Mouse (Mus musculus) gastrocnemius, postnatal 14 days (tissue): ENCODE results near the gene Tubg1. TPM values are rescaled to one million over a fixed set of nuclear protein-coding genes. Genes with fewer than 3 reads are reported as not detected.
"Not testable (repeated sequence)": the region's sequence is repeated elsewhere in the genome, so short reads cannot be mapped to it uniquely, and the experiment has no call there.

Source experiments
- DNase-seq: peaks from one replicate; pipeline ENCODE4 v3.0.0; 2021; ENCODE audit warnings: mixed read lengths
- intact Hi-C: fragments of 180-260 bp; cut with DNase I; formaldehyde crosslinking; loops from one replicate; pipeline ENCODE4 v1.15.1; 2025; ENCODE audit warnings: low total_unique reads
- total RNA-seq, 2 experiments: library from RNA; stranded (reverse); gene quantifications; 2 replicates each; pipeline ENCODE4 v1.2.3; 2021

The Tubg1 gene
- total RNA-seq, 2 experiments from 2014 or later = 26.3 to 31.2 TPM

- peak; percentile 93 for DNase-seq
- intact Hi-C loops = loop anchor here (5.0 kb wide), 1 partner anchor 82 kb away; the partner anchor contains the start of gene Ccr10
Measured at GRCm38 (mm10) chr11:101095314-101096024, 24.3 kb upstream of the Tubg1 start, which contains the start of gene Psmc3ip. TSS of gene Psmc3ip (minus strand) at chr11:101095436.

DNA sequence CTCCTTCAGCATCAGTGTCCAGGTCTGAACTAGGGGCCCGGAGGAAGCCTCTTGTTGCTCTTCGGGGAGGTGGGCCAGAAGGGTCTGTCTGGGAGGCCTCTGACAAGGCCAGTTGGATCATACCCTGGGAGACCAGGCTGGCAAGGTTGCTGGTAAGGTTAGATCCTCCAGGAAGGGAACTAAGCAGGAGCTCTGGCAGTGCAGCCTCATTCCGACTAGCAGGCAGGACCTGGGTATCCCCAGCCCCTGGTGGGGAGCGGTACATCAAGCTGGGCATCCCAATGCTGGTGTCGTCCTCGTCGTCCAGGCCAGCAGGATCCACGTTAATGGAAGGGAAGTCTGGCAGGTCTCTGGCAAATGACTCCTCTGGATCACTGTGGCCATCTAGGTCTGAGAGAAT, 21.5 kb upstream of the Tubg1 start:
- no peak for DNase-seq
- intact Hi-C loops = loop anchor here (5.0 kb wide), 1 partner anchor 79 kb away; the partner anchor contains the start of gene Ccr10

DNA sequence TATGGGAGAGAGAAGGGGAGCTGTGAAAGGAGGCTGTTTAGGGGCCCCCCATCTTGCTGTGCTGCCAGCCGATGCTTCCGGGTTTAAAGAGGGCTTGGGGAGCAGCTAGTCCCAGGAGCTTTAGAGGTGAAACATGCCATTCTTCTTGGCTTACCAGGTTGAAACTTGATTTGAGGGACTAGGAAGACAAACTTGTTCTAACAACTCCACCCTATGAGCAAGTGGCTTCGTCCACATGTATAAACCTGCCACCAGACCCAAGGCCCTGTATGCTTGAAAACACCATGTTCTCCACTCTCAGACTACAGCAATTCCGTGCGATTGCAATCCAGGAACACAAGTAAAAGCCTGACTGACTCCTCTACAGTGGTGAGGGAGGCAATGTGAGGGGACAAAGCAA, 16.7 kb upstream of the Tubg1 start:
- DNase-seq = no peak
- intact Hi-C loops = no loop called here

- intact Hi-C loops = no loop called here
- no peak for DNase-seq
Measured at GRCm38 (mm10) chr11:101109351-101109750, 10.4 kb upstream of the Tubg1 start.

DNA sequence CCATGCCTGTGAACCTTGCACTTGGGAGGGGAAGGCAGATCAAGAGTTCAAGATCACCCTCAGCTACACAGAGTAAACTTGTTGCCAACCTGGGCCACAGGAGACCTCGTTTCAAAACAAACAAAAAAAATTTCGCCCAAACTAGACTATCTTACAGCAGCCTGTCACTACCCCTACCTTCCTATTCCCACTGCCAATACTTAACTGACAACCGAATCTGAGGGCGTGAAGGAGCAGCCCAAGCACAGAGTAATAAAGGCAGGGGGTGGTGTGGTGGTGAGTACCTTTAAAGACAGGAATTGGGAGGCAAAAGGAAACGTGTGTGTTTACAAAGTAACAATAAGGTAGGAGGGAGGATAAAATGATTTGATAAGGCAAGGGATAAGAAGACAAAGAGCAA, 9.0 kb upstream of the Tubg1 start:
- intact Hi-C loops = no loop called here

DNA sequence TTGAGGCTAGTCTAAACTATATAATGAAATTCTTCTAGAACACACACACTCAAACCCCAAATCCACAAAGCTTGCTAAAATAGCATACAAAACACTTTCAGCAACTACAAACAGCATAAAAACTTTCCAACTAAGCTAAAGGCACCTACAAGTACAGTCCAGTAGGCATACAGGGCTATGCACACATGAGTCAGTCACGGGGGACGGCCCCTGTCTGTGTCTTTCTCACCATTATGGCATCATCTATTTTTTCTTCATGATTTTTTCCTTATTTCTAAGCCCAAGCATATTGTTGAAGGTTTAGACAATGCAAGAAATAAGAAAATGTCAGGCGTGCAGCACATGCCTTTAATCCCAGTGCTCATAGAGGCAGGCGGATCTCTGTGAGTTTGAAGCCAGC, 8.6 kb upstream of the Tubg1 start:
- intact Hi-C loops = no loop called here
- DNase-seq = no peak

More for the DNA sequence above, 9.0 kb upstream of the Tubg1 start:
- no peak for DNase-seq

GRCm38 (mm10) chr11:101112186-101112585, 7.6 kb upstream of the Tubg1 start:
- intact Hi-C loops = no loop called here
- no peak for DNase-seq

- intact Hi-C loops = loop anchor here (5.0 kb wide), 1 partner anchor 52 kb away; no protein-coding TSS in a partner anchor
- no peak for DNase-seq
Measured at GRCm38 (mm10) chr11:101115564-101115963, 4.2 kb upstream of the Tubg1 start.

- no peak for DNase-seq
- intact Hi-C loops = loop anchor here (5.0 kb wide), 1 partner anchor 49 kb away; no protein-coding TSS in a partner anchor
Measured at GRCm38 (mm10) chr11:101118105-101118504, 1.6 kb upstream of the Tubg1 start.

DNA sequence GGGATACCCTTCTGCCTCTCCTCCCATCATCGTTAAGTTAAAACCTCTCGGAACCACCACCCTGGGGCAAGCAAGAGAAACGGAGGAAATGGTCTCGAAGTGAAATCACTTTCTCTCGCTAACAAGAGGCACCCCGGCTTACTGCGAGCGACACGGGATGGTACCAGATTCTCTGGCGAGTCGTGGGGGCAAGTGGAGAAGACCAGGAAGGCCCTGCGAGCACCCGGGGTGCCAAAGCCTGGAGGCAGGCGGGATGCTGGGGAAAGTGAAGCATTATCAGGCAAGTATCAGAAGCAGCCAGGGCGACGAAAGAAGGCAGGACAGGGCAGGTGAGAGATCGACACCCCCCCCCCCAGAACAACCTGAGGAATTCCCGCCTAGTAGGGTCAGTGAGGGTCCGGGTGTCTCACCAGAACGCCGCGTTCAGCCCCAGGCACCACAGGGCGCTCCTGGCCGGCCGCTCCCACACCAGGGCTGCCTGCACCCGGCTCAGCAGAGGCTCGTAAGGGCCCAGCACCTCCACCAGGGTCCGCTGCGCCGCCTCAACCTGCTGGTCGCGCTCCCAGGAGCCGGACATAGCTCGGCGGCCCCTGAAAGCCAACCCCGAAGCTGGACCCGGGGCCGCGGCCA, 492 bp upstream of the Tubg1 start:
- DNase-seq = no peak
- intact Hi-C loops = loop anchor here (5.0 kb wide), 1 partner anchor 48 kb away; no protein-coding TSS in a partner anchor

GRCm38 (mm10) chr11:101120545-101121188, 929 bp downstream of the Tubg1 start:
- no peak for DNase-seq
- intact Hi-C loops = no loop called here

- DNase-seq, intact Hi-C loops: not testable (repeated sequence)
Measured at GRCm38 (mm10) chr11:101124494-101124893, 4.8 kb downstream of the Tubg1 start.

DNA sequence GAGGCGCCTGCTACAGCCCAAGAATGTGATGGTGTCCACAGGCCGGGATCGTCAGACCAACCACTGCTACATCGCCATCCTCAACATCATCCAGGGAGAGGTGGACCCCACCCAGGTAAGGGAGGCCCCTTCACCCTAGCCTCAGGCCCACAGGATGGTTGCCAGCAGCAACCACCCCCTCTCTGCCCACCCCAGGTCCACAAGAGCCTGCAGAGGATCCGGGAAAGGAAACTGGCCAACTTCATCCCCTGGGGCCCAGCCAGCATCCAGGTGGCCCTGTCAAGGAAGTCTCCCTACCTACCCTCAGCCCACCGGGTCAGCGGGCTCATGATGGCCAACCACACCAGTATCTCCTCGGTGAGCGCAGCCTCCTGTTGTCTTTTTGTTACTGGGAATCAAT, 5.3 kb downstream of the Tubg1 start:
- DNase-seq, intact Hi-C loops: not testable (repeated sequence)

GRCm38 (mm10) chr11:101127075-101127474, 7.3 kb downstream of the Tubg1 start:
- intact Hi-C loops = no loop called here
- DNase-seq = no peak

DNA sequence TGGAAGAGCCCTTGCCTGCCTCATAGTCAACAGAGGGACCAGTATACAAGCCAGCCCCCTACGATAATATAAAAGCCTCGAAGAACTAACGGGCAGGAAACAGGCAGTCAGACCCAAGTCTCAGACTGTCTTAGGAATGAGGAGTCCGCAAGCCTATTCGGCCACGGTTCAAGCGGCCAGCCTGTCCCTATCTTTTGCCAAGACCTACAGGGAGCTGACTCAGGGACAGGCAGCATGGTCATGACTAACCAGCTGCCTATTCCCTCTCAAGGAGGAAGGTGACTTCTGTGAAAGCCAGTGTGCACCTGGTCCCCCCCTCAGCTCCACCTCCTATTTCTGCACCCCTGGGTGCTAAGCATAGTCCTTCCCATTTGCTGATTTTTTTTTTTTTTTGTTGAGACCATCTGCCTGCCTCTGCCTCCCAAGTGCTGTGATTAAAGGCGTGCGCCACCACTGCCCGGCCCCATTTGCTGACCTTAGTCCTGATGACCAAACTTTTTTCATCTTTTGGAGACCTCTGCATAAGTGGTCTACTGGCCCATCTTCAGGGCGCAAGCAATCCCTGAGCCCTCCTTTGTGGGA, 9.3 kb downstream of the Tubg1 start:
- DNase-seq = peak; percentile 41
- intact Hi-C loops = no loop called here

GRCm38 (mm10) chr11:101130056-101130756, 10.5 kb downstream of the Tubg1 start:
- peak; percentile 80 for DNase-seq
- intact Hi-C loops = no loop called here

GRCm38 (mm10) chr11:101131187-101131586, 11.4 kb downstream of the Tubg1 start:
- intact Hi-C loops = no loop called here
- DNase-seq = no peak

DNA sequence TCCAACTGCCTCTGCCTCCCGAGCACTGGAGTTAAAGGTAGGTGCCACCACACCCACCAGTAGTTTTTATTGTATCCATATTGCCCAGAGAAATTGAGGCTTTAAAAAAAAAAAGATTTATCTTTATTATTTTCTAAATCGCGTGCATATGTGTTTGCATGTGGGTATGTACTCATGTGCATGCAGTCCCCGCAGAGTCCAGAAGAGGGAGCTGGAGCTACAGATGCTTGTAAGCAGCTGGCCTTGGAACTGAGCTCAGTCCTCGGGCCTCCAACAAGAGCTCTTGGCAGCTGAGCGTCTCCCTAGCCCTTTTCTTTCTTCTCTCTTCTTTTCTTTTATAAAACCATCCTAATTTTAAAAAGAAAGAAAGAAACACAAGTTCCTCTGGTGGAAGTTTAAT, 12.0 kb downstream of the Tubg1 start:
- intact Hi-C loops = no loop called here
- peak; percentile 50 for DNase-seq

DNA sequence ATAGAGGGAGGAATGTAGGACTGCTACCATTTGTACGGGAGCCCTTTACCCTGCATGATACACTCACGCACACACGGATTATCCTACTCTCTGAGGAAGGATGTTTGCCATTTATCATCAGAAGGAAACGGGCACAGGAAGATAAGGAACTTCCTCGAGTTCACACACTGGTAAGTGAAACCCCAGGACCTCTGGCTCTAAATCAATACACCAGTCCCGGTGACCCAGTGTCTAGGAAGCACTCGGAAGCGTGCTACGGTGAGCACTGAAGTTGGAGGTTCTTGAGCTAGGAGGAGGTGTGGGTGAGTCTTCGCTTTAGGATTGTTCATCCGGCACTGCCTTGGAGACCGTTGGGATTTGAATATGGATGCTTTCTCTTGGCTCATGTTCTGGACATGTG, 13.3 kb downstream of the Tubg1 start:
- intact Hi-C loops = no loop called here

More for the DNA sequence above, 13.3 kb downstream of the Tubg1 start:
- no peak for DNase-seq
